Mouse (Mus musculus) cerebellum, adult 2 months (tissue): ENCODE measurements around the gene Zmynd12. TPM values are rescaled to one million over a fixed set of nuclear protein-coding genes. Genes with fewer than 3 reads are reported as not detected.

Experiments used
- DNase-seq, 2 experiments: peaks; one replicate each; pipeline ENCODE4 v3.0.0; 2021
- H3K27ac ChIP-seq: fragments of 200-500 bp; 2 replicates; pipeline ENCODE4 v1.5.1; 2012; ENCODE audit warnings: low read length, control low read depth, inconsistent platforms; ENCODE audit not compliant: insufficient read depth
- H3K27me3 ChIP-seq: fragments of 200-500 bp; 2 replicates; pipeline ENCODE4 v1.6.1; 2012; ENCODE audit warnings: inconsistent platforms, mild to moderate bottlenecking, low read length, moderate library complexity; ENCODE audit not compliant: control insufficient read depth, insufficient read depth
- H3K4me1 ChIP-seq: fragments of 200-500 bp; 2 replicates; pipeline ENCODE4 v1.6.1; 2011; ENCODE audit warnings: low read length; ENCODE audit not compliant: control insufficient read depth, insufficient read depth
- H3K4me3 ChIP-seq: fragments of 200-500 bp; replicated peaks from 2 replicates; pipeline ENCODE3; 2011; ENCODE audit warnings: mild to moderate bottlenecking, low read depth, low read length, control low read depth; ENCODE audit not compliant: insufficient read depth
- CTCF ChIP-seq: fragments of 200-500 bp; IDR thresholded peaks from 2 replicates; pipeline ENCODE4 v1.5.1; 2011; ENCODE audit warnings: low read depth, mild to moderate bottlenecking, control low read depth, low read length, moderate library complexity, borderline replicate concordance; ENCODE audit not compliant: insufficient read depth
- POLR2A ChIP-seq: fragments of 200-500 bp; IDR thresholded peaks from 2 replicates; pipeline ENCODE4 v1.6.1; 2011; ENCODE audit warnings: low read length, control low read depth, borderline replicate concordance; ENCODE audit not compliant: insufficient read depth
- WGBS: fragments of 180-500 bp; shearing (Covaris S2); methylation state at CpG from one replicate; pipeline ENCODE4 v1.1.7; 2018; 5-methylcytosine and 5-hydroxymethylcytosine counted together
- polyA plus RNA-seq: library from polyadenylated mRNA; depleted of rRNA; stranded (reverse); fragments of >200 nt; gene quantifications from 2 replicates; pipeline ENCODE4 v1.2.3, GENCODE M21; 2012

The Zmynd12 gene
- polyA plus RNA-seq, 1 experiment, result 0.64 TPM

GRCm38 (mm10) chr4:119425077-119425476 lies 2.5 kb downstream of the Zmynd12 start:
- WGBS, result 96% methylated on average over 2 of the region's 2 CpGs
- no peak for DNase-seq
- no peak overlapping the region for H3K27ac ChIP-seq
- no peaks in the 10 kb centered on the region; the same call in 1 of the 2 replicates for H3K4me1 ChIP-seq
- no peak for TF ChIP-seq POLR2A
- TF ChIP-seq CTCF, result no peak
- no peak overlapping the region for H3K4me3 ChIP-seq
- H3K27me3 ChIP-seq, result no peaks in the 10 kb centered on the region

GRCm38 (mm10) chr4:119425601-119426000 lies 3.0 kb downstream of the Zmynd12 start:
- DNase-seq, result no peak
- no peak for TF ChIP-seq POLR2A
- no peak for TF ChIP-seq CTCF
- H3K27me3 ChIP-seq, result no peaks in the 10 kb centered on the region
- WGBS, result 61% methylated on average over 2 of the region's 2 CpGs
- no peak overlapping the region for H3K27ac ChIP-seq
- no peaks in the 10 kb centered on the region; the same call in 1 of the 2 replicates for H3K4me1 ChIP-seq
- no peak overlapping the region for H3K4me3 ChIP-seq

GRCm38 (mm10) chr4:119427680-119428079 lies 5.1 kb downstream of the Zmynd12 start:
- no peak overlapping the region for H3K27ac ChIP-seq
- H3K27me3 ChIP-seq, result no peaks in the 10 kb centered on the region
- no peak overlapping the region for H3K4me3 ChIP-seq
- H3K4me1 ChIP-seq, result no peaks in the 10 kb centered on the region; the same call in 1 of the 2 replicates
- no peak for DNase-seq
- no peak for TF ChIP-seq CTCF
- TF ChIP-seq POLR2A, result no peak
- 38% methylated on average over 2 of the region's 2 CpGs for WGBS

- no peaks in the 10 kb centered on the region for H3K4me1 ChIP-seq
- 13% methylated on average over 5 of the region's 5 CpGs for WGBS
- no peaks in the 10 kb centered on the region for H3K27me3 ChIP-seq
- H3K4me3 ChIP-seq, result no peak overlapping the region
- TF ChIP-seq CTCF (peak; percentile 94), POLR2A (no peak)
- no peak overlapping the region for H3K27ac ChIP-seq
- DNase-seq, result peak; percentile 79 to 83
Measured at GRCm38 (mm10) chr4:119430678-119431077, 8.1 kb downstream of the Zmynd12 start.

- WGBS, result 90% methylated on average over 2 of the region's 2 CpGs
- H3K4me3 ChIP-seq, result no peak overlapping the region
- H3K27me3 ChIP-seq, result no peaks in the 10 kb centered on the region
- no peak overlapping the region for H3K27ac ChIP-seq
- DNase-seq, result no peak
- H3K4me1 ChIP-seq, result no peaks in the 10 kb centered on the region
- TF ChIP-seq POLR2A (no peak), CTCF (no peak)
Measured at GRCm38 (mm10) chr4:119437936-119438335, 15.3 kb downstream of the Zmynd12 start.

GRCm38 (mm10) chr4:119441836-119442235 lies 19.2 kb downstream of the Zmynd12 start:
- WGBS, result 81% methylated on average over 4 of the region's 4 CpGs
- no peaks in the 10 kb centered on the region for H3K4me1 ChIP-seq
- no peaks in the 10 kb centered on the region for H3K27me3 ChIP-seq
- TF ChIP-seq POLR2A, result no peak
- TF ChIP-seq CTCF, result no peak
- H3K4me3 ChIP-seq, result no peak overlapping the region
- no peak overlapping the region for H3K27ac ChIP-seq
- no peak for DNase-seq

- no peak overlapping the region for H3K4me3 ChIP-seq
- no peak for DNase-seq
- no peaks in the 10 kb centered on the region for H3K27me3 ChIP-seq
- 37% methylated on average over 6 of the region's 6 CpGs for WGBS
- H3K4me1 ChIP-seq, result no peaks in the 10 kb centered on the region
- TF ChIP-seq POLR2A, result no peak
- TF ChIP-seq CTCF, result no peak
- H3K27ac ChIP-seq, result no peak overlapping the region
Measured at GRCm38 (mm10) chr4:119442539-119442938, 19.9 kb downstream of the Zmynd12 start.

GRCm38 (mm10) chr4:119447261-119447660 lies 24.6 kb downstream of the Zmynd12 start:
- TF ChIP-seq CTCF (no peak), POLR2A (no peak)
- Histone ChIP-seq H3K27ac (no peak overlapping the region), H3K4me3 (no peak overlapping the region), H3K27me3 (no peaks in the 10 kb centered on the region), H3K4me1 (no peaks in the 10 kb centered on the region)
- no peak for DNase-seq
- 82% methylated on average over 6 of the region's 6 CpGs for WGBS

GRCm38 (mm10) chr4:119447786-119448185 lies 25.2 kb downstream of the Zmynd12 start:
- Histone ChIP-seq H3K27me3 (no peaks in the 10 kb centered on the region), H3K27ac (no peak overlapping the region), H3K4me1 (no peaks in the 10 kb centered on the region), H3K4me3 (no peak overlapping the region)
- no peak for DNase-seq
- TF ChIP-seq CTCF (no peak), POLR2A (no peak)
- WGBS, result 86% methylated on average over 3 of the region's 3 CpGs
